Mouse (Mus musculus) heart, embryonic 11.5 days (tissue): ENCODE measurements around the gene Myo10. TPM values are rescaled to one million over a fixed set of nuclear protein-coding genes. Genes with fewer than 3 reads are reported as not detected.

Experiments
- ATAC-seq: fragments of 200-750 bp; cut with Nextera tagmentation; replicated peaks from 2 replicates; pipeline ENCODE4 v1.8.0; 2017; ENCODE audit warnings: moderate library complexity; ENCODE audit not compliant: insufficient number of reproducible peaks, low FRiP score, low TSS enrichment
- H3K27ac ChIP-seq: fragments of 300-500 bp; sonication (generic); 2 replicates; pipeline ENCODE4 v1.5.1; 2014; ENCODE audit warnings: mild to moderate bottlenecking, low read depth, low read length
- H3K27me3 ChIP-seq: fragments of 300-500 bp; sonication (generic); 2 replicates; pipeline ENCODE4 v1.6.1; 2014; ENCODE audit warnings: mild to moderate bottlenecking, low read length, mixed read lengths; ENCODE audit not compliant: control insufficient read depth, insufficient read depth
- H3K36me3 ChIP-seq: fragments of 300-500 bp; sonication (generic); 2 replicates; pipeline ENCODE4 v1.6.1; 2014; ENCODE audit warnings: mild to moderate bottlenecking, low read length, moderate library complexity, mixed read lengths; ENCODE audit not compliant: control insufficient read depth, insufficient read depth
- H3K4me1 ChIP-seq: fragments of 300-500 bp; sonication (generic); 2 replicates; pipeline ENCODE4 v1.6.1; 2014; ENCODE audit warnings: low read length; ENCODE audit not compliant: control insufficient read depth, insufficient read depth
- H3K4me2 ChIP-seq: fragments of 300-500 bp; sonication (generic); 2 replicates; pipeline ENCODE4 v1.6.1; 2014; ENCODE audit warnings: mild to moderate bottlenecking, moderate library complexity
- H3K4me3 ChIP-seq: fragments of 300-500 bp; sonication (generic); 2 replicates; pipeline ENCODE4 v1.5.1; 2014; ENCODE audit warnings: low read depth, low read length
- H3K9ac ChIP-seq: fragments of 300-500 bp; sonication (generic); 2 replicates; pipeline ENCODE4 v1.6.1; 2014; ENCODE audit warnings: mild to moderate bottlenecking, low read depth, low read length, moderate library complexity
- H3K9me3 ChIP-seq: fragments of 300-500 bp; sonication (generic); replicated peaks from 2 replicates; pipeline ENCODE4 v1.6.1; 2016; ENCODE audit warnings: low read length; ENCODE audit not compliant: control insufficient read depth
- WGBS: fragments of 180-500 bp; shearing (Covaris S2); extraction: QIAGEN DNeasy Blood & Tissue Kit; methylation state at CpG from one replicate; pipeline ENCODE4 v1.1.7; 2014; ENCODE audit not compliant: insufficient replicate concordance; 5-methylcytosine and 5-hydroxymethylcytosine counted together
- polyA plus RNA-seq: library from polyadenylated mRNA; unstranded; fragments of >200 nt; fragmentation: Nextera tagmentation; extraction: Ambion mirVana; gene quantifications from 2 replicates; pipeline ENCODE4 v1.2.1, GENCODE M21; 2014

Gene Myo10
- polyA plus RNA-seq, 1 experiment from 2014 or later, result 15.4 TPM

GRCm38 (mm10) chr15:25733739-25734430 lies 111.6 kb downstream of the Myo10 start:
- H3K27ac ChIP-seq, result no peak overlapping the region
- H3K4me3 ChIP-seq, result no peak overlapping the region
- H3K4me1 ChIP-seq, result no peaks in the 10 kb centered on the region
- no peak overlapping the region for H3K9ac ChIP-seq
- H3K9me3 ChIP-seq, result no peaks in the 10 kb centered on the region
- WGBS, result 88% methylated on average over 11 of the region's 11 CpGs
- H3K27me3 ChIP-seq, result no peaks in the 10 kb centered on the region
- H3K4me2 ChIP-seq, result no peak overlapping the region
- ATAC-seq, result no peak
- H3K36me3 ChIP-seq, result peaks cover 3% of the 10 kb centered on the region

GRCm38 (mm10) chr15:25736531-25736930 lies 114.2 kb downstream of the Myo10 start:
- no peak overlapping the region for H3K4me3 ChIP-seq
- no peak overlapping the region for H3K9ac ChIP-seq
- ATAC-seq, result no peak
- no peak overlapping the region for H3K27ac ChIP-seq
- no peak overlapping the region for H3K4me2 ChIP-seq
- H3K9me3 ChIP-seq, result no peaks in the 10 kb centered on the region
- no peaks in the 10 kb centered on the region for H3K4me1 ChIP-seq
- H3K36me3 ChIP-seq, result peaks cover 3% of the 10 kb centered on the region
- WGBS, result 93% methylated on average over 6 of the region's 6 CpGs
- no peaks in the 10 kb centered on the region for H3K27me3 ChIP-seq

GRCm38 (mm10) chr15:25740271-25740670 lies 117.9 kb downstream of the Myo10 start:
- Histone ChIP-seq H3K4me3 (no peak overlapping the region), H3K4me1 (no peaks in the 10 kb centered on the region), H3K9ac (no peak overlapping the region), H3K27me3 (no peaks in the 10 kb centered on the region), H3K27ac (no peak overlapping the region), H3K9me3 (no peaks in the 10 kb centered on the region), H3K36me3 (peaks cover 3% of the 10 kb centered on the region; the same call in 1 of the 2 replicates), H3K4me2 (no peak overlapping the region)
- ATAC-seq, result no peak
- 69% methylated on average over 4 of the region's 4 CpGs for WGBS

GRCm38 (mm10) chr15:25742196-25742595 lies 119.9 kb downstream of the Myo10 start:
- Histone ChIP-seq H3K4me3 (no peak overlapping the region), H3K9me3 (no peaks in the 10 kb centered on the region), H3K36me3 (peaks cover 3% of the 10 kb centered on the region; the same call in 1 of the 2 replicates), H3K4me2 (no peak overlapping the region), H3K9ac (no peak overlapping the region), H3K27me3 (no peaks in the 10 kb centered on the region), H3K4me1 (no peaks in the 10 kb centered on the region), H3K27ac (no peak overlapping the region)
- no peak for ATAC-seq
- WGBS, result 85% methylated on average over 13 of the region's 13 CpGs

GRCm38 (mm10) chr15:25751510-25751909 lies 129.2 kb downstream of the Myo10 start:
- Histone ChIP-seq H3K36me3 (no peaks in the 10 kb centered on the region), H3K27ac (no peak overlapping the region), H3K9me3 (no peaks in the 10 kb centered on the region)

GRCm38 (mm10) chr15:25752597-25752996 lies 130.3 kb downstream of the Myo10 start:
- Histone ChIP-seq H3K27me3 (no peaks in the 10 kb centered on the region), H3K4me2 (no peak overlapping the region), H3K4me3 (no peak overlapping the region), H3K9me3 (no peaks in the 10 kb centered on the region), H3K27ac (no peak overlapping the region), H3K36me3 (no peaks in the 10 kb centered on the region), H3K9ac (no peak overlapping the region), H3K4me1 (no peaks in the 10 kb centered on the region)
- 74% methylated on average over 1 of the region's 1 CpGs for WGBS
- ATAC-seq, result no peak

More at GRCm38 (mm10) chr15:25751510-25751909, 129.2 kb downstream of the Myo10 start:
- Histone ChIP-seq H3K9ac (no peak overlapping the region), H3K4me3 (no peak overlapping the region), H3K27me3 (no peaks in the 10 kb centered on the region), H3K4me2 (no peak overlapping the region), H3K4me1 (no peaks in the 10 kb centered on the region)
- WGBS, result 63% methylated on average over 11 of the region's 11 CpGs
- no peak for ATAC-seq

- no peaks in the 10 kb centered on the region for H3K4me1 ChIP-seq
- 55% methylated on average over 9 of the region's 9 CpGs for WGBS
- no peak overlapping the region for H3K27ac ChIP-seq
- no peak overlapping the region for H3K4me2 ChIP-seq
- no peaks in the 10 kb centered on the region for H3K27me3 ChIP-seq
- H3K36me3 ChIP-seq, result no peaks in the 10 kb centered on the region
- H3K4me3 ChIP-seq, result no peak overlapping the region
- ATAC-seq, result no peak
- H3K9me3 ChIP-seq, result no peaks in the 10 kb centered on the region
- H3K9ac ChIP-seq, result no peak overlapping the region
These were observed 130.7 kb downstream of the Myo10 start for GRCm38 (mm10) chr15:25753003-25753402.

- Histone ChIP-seq H3K9ac (no peak overlapping the region), H3K4me2 (no peak overlapping the region)
These were observed 131.6 kb downstream of the Myo10 start for GRCm38 (mm10) chr15:25753878-25754277.

GRCm38 (mm10) chr15:25754342-25754951 lies 132.1 kb downstream of the Myo10 start:
- ATAC-seq, result no peak
- H3K9ac ChIP-seq, result no peak overlapping the region

More at GRCm38 (mm10) chr15:25753878-25754277, 131.6 kb downstream of the Myo10 start:
- no peak for ATAC-seq
- no peak overlapping the region for H3K27ac ChIP-seq
- no peaks in the 10 kb centered on the region for H3K27me3 ChIP-seq
- H3K4me1 ChIP-seq, result no peaks in the 10 kb centered on the region
- H3K4me3 ChIP-seq, result no peak overlapping the region
- H3K36me3 ChIP-seq, result no peaks in the 10 kb centered on the region
- no peaks in the 10 kb centered on the region for H3K9me3 ChIP-seq

More at GRCm38 (mm10) chr15:25754342-25754951, 132.1 kb downstream of the Myo10 start:
- Histone ChIP-seq H3K4me1 (no peaks in the 10 kb centered on the region), H3K4me2 (no peak overlapping the region), H3K27ac (no peak overlapping the region), H3K36me3 (no peaks in the 10 kb centered on the region), H3K9me3 (no peaks in the 10 kb centered on the region), H3K4me3 (no peak overlapping the region), H3K27me3 (no peaks in the 10 kb centered on the region)
- 46% methylated on average over 13 of the region's 13 CpGs for WGBS
